Mouse (Mus musculus): ENCODE measurements around the gene Zc2hc1c.

DNA sequence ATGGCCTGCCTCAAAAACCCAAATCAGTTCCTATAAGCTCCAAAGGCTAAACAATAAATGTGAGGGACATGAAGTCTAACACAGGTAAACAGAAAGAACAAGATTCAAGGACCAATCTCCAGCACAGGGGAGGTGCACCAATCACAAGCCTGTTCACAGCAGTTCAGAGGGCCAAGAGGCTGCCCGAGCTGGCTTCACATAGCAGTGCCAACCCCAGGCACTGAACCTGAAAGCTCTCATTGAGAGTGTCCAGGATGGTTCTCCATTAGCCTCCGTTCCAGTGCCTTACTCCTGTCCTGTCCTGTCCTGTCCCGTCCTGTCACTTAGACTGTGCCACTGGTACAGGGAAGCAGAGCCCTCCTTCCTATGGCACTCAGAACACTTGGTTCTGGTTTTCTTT, 58.8 kb downstream of the Zc2hc1c start:
- TF ChIP-seq HCFC1 (IDR thresholded peaks at IDR 0.05; ENCODE audit: low read depth, low read length) (no peak), CTCF (IDR thresholded peaks at IDR 0.05 in 2 of 3, conservative IDR thresholded peaks at IDR 0.05 in 1 of 3; ENCODE audit: control insufficient read depth in 1 of 3, insufficient read depth in 1 of 3, low read depth in 2 of 3, low read length in 3 of 3, poor library complexity in 1 of 3, severe bottlenecking in 1 of 3) (no peak), NELFE (IDR thresholded peaks at IDR 0.05; ENCODE audit: low read depth, low read length) (no peak), TCF12 (IDR thresholded peaks at IDR 0.05; ENCODE audit: low read depth, low read length) (no peak), EP300 (IDR thresholded peaks at IDR 0.05; ENCODE audit: low read depth in 1 of 2, low read length in 2 of 2) (no peak), POLR2A (IDR thresholded peaks at IDR 0.05; ENCODE audit: control insufficient read depth in 1 of 2, insufficient read depth in 1 of 2, low read depth in 1 of 2, low read length in 2 of 2, poor library complexity in 1 of 2) (no peak), MYC (IDR thresholded peaks at IDR 0.05; ENCODE audit: low read depth, low read length) (no peak), MAFK (IDR thresholded peaks at IDR 0.05; ENCODE audit: borderline replicate concordance, low read depth, low read length) (no peak), TAL1 (IDR thresholded peaks at IDR 0.05; ENCODE audit: low read length) (no peak)
